Mouse (Mus musculus): ENCODE results near the gene Zdhhc21.

Zdhhc21 gene

DNA sequence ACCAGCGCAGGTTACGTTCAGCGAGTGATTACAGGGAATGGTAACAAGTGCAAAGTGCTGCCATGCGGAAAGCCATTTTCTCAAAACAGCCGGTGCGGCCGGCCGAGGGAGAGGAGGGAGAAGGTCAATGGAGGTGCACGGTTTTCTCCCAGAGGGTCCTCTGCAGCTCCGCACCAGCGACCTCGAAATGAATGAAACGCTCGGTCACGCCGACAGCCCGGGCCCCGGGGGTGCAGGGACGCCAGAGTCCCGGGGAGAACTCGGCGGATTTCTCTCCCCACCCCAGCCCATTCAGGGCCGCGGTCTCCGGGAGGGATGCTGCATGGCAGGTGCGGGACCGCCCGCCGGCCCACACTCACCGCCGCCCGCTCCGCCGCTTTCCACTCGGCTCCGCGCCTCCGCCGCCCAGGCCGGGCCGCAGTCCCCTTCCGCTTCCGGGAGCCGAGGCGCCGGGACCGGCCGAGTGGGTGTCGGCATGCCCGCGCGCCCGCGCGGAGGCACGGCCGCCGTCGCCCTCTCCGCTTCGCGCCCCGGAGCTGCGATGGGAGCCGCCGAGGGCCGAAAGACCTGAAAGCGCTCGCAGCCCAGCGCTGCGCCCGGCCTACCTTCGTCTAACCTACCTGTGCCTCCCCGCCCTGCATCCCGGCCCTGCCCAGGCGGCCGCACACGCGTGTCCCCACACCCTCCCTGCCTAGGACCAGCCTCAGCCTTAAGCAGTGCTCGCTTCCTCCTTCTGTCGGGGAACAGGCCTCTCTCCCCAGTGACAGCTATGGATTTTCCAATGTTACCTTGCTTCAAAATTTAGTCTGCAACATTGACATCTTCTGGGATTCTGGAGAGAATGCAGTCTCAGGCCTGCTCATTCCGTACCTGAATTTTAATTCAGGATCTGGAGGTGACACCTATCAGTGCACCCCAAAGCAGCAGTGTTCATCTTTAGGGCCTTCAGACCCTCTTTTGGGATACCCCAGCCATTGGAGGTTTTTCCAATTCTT lies at the start of gene Zdhhc21:
Gene Zdhhc21 (minus strand): TSS at position 828 of the 995 bp plus-strand sequence.
- peak; percentile 45 for DNase-seq (ENCODE audit: low spot score)

GRCm38 (mm10) chr4:82895227-82895626 lies 35.5 kb upstream of the Zdhhc21 start:
- DNase-seq (ENCODE audit: low spot score): no peak

DNA sequence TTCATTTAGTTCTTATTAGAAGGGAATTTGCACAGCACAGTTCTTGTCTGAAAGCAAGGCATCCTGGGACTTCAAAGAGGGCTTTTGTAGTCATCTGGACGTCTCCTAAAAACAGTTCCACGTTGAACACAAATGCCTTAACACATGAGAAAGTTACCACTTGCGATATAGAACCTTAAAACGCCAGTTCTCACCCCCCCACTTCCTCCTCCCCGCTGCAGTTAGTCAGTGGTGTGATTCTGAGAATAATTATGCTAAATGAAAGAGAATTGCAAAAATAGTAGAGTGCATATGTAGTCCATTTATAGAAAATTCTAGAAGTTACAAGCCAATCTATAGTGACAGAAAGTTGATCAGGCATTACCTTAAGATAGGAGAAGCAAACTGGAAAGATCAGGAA lies 32.5 kb upstream of the Zdhhc21 start:
- no peak for DNase-seq (ENCODE audit: low spot score)

DNA sequence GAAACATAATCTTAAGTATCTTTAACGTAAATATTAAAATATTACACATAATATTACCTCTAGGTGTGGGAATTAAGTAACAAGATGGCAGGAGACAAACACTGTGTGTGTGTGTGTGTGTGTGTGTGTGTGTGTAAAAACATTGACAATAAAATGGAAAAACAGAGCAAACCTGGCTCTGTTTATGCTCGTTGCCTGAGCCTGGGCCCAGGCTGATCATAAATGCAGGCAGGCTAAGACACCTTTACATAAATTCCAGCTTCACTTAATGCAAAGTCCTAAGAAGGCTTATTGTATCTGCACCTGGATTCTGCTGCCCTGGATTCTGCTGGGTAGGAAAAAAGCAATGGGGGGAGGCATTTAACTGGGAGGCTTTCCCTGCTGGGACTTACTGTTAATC lies 31.8 kb upstream of the Zdhhc21 start:
- DNase-seq (ENCODE audit: low spot score): no peak

GRCm38 (mm10) chr4:82891049-82891448 lies 31.3 kb upstream of the Zdhhc21 start:
- no peak for DNase-seq (ENCODE audit: low spot score)

DNA sequence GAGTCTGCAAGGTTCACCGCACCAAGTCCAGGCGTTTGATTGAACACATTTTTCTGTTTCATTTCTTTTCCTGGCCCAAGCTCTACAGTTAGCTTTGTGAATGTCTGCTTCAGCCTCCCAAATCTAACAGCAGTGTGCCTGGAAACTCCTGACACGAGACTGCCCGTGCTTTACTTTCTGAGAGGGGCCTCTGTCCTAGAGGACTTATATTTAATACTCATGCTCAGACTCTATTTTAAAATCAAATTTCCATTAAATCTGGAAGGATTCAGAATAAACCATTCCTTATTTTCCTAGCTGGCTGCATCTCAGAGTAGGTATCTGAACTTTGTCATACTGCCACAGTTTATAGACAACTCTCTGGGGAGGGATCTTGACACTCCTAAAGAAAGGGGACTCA lies 30.8 kb upstream of the Zdhhc21 start:
- DNase-seq (ENCODE audit: low spot score): no peak

DNA sequence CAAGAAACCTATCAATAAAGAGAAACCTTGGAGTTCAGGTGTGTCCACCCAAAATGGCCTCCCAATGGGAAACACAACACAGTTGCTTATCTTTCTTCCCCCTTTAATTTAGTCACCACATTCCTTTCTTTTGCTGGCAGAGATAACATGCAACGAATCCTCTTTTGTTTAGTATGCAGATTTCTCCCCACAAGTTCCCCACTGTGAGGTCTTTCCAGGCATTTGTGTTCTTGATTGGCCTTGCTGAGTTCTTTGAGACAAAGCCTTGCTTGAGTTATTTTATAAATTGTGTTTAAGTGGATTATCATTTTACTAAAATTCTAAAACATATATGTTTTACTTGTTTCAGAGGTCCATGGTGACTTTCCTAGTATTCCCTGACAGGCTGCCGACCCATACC lies 26.4 kb upstream of the Zdhhc21 start:
- no peak for DNase-seq (ENCODE audit: low spot score)

DNA sequence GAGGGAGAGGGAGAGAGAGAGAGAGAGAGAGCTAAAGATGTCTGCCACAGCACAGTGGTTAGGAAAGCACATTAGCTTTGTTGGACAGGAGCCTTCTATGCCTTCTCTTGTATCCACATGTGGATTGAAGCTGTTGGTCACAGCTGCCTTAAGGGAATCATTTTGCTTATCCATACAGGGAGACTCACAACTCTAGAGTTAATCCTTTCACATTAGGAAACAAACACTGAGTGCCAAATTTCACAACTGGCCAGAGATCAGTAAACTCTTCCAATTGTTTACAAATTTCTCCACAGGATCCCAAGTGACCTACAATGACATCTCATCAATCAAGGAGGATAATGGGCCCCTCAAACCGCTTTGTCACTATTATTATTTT lies 25.8 kb upstream of the Zdhhc21 start:
- DNase-seq (ENCODE audit: low spot score): no peak

DNA sequence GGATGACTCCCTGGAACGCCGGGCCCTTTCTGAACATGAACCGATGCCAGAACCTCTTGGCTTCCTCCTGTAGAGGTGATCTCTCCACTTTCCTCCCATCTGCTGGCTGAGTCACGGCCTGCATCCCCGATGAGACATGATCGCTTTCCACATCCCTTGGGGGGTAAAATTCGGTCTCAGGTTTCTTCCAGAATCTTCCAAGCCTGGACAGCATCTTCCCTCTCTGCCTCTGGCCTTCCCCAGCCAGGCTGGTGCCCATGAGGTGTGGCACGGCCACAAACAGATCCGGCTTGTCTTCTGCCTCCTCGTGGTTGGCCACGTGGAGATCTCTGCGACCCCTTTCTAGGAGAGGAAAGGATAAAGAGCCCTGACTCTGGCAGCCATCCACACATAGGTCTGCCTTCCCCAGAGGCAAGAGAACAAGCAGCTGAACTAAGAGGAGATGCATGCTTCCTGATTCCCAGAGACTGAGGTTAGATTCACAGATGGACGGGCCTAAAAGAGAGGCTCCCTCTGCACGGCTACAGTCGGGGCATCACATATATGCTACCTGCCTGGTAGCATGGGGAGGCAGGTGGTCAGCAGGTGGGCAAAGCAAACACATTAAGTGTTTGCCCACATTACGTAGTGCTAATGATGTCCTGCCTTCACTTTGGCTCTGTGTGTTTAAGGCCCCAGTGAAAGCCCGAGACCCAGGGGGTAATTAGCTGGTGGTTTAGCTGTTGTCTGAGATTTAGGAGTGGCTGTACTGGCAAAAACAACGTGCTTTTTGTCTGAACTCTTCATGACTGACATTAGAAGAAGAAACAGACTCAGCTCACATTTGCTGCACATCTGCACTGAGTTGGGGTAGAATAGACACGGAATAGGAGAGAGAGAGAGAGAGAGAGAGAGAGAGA lies 25.1 kb upstream of the Zdhhc21 start, which contains the start of gene Cer1:
Gene Cer1 (minus strand): TSS at position 513 of the 899 bp plus-strand sequence.
- no peak for DNase-seq (ENCODE audit: low spot score)

- DNase-seq (ENCODE audit: low spot score): no peak
Observed at GRCm38 (mm10) chr4:82882500-82882899, 22.7 kb upstream of the Zdhhc21 start.

DNA sequence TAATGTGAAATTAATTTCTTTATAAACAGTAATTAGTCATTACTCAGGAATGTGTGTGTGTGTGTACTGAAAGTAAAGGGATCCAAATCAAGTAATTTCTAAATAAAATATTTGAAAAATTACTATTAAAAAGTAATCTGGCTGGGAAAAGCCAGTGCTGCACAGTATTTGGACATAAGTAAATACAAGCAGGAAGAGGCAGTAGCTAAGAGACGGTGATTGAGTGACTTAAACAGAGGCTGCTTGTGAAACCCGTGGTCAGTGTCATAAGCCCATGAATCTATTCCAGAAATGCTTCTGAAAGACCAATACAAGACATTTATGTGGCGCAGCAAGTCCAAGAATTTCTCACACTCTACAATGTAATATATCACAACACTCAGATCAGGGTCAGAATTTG lies 21.6 kb upstream of the Zdhhc21 start:
- DNase-seq (ENCODE audit: low spot score): no peak

DNA sequence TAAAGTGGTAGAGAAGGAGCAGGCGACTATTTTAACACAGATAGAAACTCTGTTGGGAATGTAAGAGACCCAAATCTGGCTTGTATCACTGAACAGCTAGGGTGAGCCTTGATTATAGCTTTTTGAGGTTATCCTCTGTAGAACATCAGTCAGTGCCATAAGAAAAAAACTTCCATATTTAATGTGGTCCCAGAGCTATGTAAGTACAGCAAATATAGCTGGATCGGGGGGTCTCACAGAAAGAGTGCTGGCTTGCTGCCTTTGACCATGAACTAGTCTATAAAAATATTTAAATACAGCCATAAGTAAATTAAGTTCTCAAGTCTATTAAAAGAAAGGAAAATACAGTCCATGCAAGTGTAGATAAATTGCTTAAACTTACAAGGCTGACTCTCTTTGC lies 20.5 kb upstream of the Zdhhc21 start:
- no peak for DNase-seq (ENCODE audit: low spot score)

DNA sequence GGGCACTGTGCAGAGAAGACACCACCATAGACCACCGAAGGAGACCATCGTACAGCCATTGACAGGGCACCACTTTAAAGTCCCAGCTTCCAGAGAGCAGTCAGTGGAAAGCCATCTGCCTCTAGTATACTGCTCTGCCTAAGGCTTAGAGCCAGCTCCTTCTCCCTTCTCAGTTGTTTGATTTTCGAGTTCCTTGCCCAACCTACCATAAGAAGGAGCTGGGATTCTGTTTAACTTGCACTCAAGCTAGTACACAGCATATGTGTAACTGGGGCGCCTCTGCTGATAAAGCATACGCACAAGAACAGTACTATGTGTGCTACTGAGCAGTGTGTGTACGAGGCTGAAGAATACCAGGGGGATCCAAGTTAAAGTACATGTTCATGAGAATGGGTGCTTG lies 19.4 kb upstream of the Zdhhc21 start:
- no peak for DNase-seq (ENCODE audit: low spot score)

- no peak for DNase-seq (ENCODE audit: low spot score)
Observed at GRCm38 (mm10) chr4:82876656-82877055, 16.9 kb upstream of the Zdhhc21 start.

GRCm38 (mm10) chr4:82875532-82875931 lies 15.8 kb upstream of the Zdhhc21 start:
- no peak for DNase-seq (ENCODE audit: low spot score)

DNA sequence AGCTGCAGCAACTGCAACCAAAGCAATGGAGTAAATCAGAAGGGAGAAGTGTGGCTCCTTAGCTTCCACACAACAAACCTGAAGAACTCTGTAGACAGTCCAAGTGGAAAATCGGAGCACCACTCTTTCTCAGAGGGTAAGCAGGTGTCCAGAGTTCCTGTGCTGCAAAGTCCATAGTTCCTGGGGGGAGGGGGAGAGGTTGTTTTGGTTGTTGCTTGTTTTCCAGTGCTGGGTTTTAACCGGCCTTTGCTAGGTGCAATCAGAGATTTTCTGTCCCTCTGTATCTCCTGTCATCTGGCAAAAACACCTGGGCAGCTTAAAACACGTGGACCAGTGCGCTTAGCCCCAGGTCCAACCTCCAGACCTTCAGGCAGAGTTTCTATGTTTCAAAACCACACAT lies 15.0 kb upstream of the Zdhhc21 start:
- no peak for DNase-seq (ENCODE audit: low spot score)

DNA sequence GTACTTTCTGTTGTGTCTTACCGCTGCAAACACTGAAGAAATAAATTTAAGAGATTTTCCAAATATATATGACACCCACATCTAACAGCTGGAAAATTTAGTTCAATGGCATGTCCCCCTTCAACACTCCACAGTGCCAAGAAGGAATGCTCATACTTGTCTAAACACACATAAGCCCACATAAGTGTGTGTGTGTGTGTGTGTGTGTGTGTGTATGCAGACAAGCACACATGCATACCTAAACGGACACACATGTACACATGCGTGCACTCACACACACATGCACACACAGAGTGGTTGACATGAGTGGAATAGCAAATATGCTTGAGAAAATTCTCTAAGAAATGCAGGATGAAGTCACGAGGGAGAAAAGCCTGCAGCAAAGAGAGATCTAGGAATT lies 12.8 kb upstream of the Zdhhc21 start:
- no peak for DNase-seq (ENCODE audit: low spot score)

DNA sequence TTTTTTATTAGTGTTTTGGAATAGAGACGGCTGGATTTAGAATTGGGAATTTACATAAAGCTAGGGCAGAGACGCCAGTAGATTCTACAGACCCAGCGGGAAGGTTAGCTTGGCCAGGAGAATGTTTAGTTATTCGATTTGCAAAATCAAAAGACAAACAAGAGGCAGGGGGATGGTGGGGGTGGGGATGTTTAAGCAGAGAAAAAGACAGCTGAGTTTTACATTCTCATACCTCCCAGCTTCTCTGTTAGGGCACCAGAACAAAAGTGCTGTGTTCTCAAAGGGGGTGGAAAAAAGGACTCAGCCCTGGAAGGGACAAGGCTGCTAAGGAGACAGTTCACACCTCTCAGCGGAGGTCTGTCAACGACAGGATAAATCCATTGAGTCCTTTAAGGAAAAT lies 12.4 kb upstream of the Zdhhc21 start:
- no peak for DNase-seq (ENCODE audit: low spot score)

GRCm38 (mm10) chr4:82870931-82871330 lies 11.2 kb upstream of the Zdhhc21 start:
- no peak for DNase-seq (ENCODE audit: low spot score)

DNA sequence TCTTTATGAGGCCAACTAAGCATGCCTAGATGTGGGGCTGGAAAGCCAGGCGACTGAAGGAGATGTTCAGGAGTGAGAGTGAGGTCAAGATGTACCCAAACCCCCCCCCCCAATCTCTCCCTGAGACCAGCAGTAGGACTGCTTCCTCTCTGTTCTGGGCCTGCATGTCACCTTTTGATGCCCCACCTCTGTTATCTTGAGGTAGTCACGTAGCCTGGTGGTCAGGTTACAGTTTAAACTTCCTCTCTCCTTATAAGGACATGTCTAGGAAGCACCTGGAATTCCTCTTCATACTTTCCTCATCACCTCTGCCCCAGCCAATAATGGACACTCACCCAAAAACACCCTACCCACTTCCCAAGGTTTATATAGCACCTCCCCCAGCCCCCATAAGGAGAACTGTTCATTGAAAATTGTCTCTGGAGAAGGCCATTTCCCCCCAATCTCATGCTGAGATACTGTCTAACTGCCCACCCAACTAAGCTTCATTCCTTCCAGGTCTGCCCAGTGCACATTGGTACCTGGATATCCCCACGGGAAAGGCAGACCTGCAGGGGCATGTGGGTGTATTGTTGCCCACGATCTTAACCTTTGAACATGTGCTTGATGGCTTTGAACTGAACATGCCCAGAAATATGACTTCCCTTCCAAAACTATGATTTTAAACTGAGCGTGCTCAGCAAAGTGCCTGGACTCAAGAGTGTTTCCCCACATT lies 8.1 kb upstream of the Zdhhc21 start:
- no peak for DNase-seq (ENCODE audit: low spot score)

DNA sequence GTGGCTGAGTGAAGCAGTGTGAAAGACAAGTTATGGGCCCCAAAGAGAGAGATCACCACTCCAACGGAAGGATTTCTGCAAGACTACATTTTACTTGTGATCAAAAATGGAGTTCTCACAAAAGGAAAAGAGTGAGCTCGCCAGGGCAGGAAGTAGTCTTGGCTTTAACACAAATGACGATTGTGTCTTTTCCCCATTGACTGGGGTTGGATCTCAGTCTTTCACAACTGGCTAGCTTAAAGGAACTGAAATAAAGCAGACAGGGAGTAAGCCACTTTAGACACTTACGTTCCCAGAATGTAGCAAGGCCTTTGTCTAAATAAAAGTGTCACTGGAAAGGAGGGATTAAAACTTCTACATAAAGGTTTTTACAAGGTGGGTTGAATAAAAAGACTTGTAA lies 7.4 kb upstream of the Zdhhc21 start:
- DNase-seq (ENCODE audit: low spot score): no peak

Data from spleen, adult 12 weeks (tissue).